Mouse (Mus musculus): ENCODE data around the gene Gpx3. TPM values are rescaled to one million over a fixed set of nuclear protein-coding genes. Genes with fewer than 3 reads are reported as not detected.
A peak's percentile ranks its signal among the peaks of the same experiment; 100 is the strongest.

Gene Gpx3
- polyA plus RNA-seq, 1 experiment from 2014 or later, result 6,664 TPM

DNA sequence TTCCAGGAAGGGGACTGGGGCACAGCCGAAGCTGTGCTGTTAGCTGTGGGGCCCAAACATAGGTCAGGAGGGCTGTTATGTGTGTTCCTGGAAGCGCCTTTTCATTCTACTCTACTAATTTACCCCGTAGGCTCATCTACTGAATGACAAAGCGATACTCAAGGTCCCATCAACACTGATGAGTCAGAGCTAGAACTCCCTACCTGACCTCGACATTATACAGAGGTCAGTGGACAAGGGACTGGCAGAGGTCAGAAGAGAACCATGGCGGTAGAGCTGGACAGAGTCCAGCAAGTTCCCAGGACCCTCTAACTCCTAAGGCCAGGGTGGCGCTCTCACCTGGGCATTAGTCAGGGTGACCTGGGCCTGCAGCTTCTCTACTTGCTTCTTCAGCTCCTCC is 15.2 kb downstream of the Gpx3 start:
- no peak for TF ChIP-seq CTCF (IDR thresholded peaks at IDR 0.05; ENCODE audit: low read depth)
- WGBS, result 87% methylated on average over 7 of the region's 7 CpGs
- peak overlapping the region; percentile 50; the same call in 1 of the 2 replicates for H3K27ac ChIP-seq (ENCODE audit: low read depth, low read length)
- H3K4me3 ChIP-seq (ENCODE audit: low read depth, low read length), result no peak overlapping the region
- H3K27me3 ChIP-seq (replicated peaks; ENCODE audit: control insufficient read depth, insufficient read depth, low read length), result no peaks in the 10 kb centered on the region
- no peak overlapping the region for H3K9ac ChIP-seq (ENCODE audit: low read depth, low read length)
- ATAC-seq, result no peak
- H3K4me2 ChIP-seq (replicated peaks; ENCODE audit: low read depth), result no peak overlapping the region
- no peaks in the 10 kb centered on the region; the same call in 1 of the 2 replicates for H3K4me1 ChIP-seq (replicated peaks; ENCODE audit: control insufficient read depth, insufficient read depth, low read length)
- peaks cover 82% of the 10 kb centered on the region for H3K36me3 ChIP-seq (ENCODE audit: control insufficient read depth, insufficient read depth)
- no peaks in the 10 kb centered on the region for H3K9me3 ChIP-seq (ENCODE audit: control insufficient read depth)

DNA sequence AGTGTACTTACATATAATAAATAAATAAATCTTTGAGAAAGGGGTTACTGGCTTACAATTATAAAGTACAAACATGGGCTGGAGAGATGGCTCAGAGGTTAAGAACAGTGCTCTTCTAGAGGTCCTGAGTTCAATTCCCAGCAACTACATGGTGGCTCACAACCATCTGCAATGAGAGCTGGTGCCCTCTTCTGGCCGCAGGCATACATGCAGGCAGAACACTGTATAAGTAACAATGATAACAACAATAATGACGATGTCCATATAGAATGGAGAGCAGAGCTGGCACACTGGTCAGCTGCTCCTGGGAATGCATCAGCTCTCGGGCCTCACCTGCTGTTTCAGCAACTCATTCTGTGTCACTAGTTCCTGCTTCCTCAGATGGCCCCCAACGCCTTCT is 16.0 kb downstream of the Gpx3 start:
- H3K36me3 ChIP-seq (ENCODE audit: control insufficient read depth, insufficient read depth), result peaks cover 81% of the 10 kb centered on the region
- H3K4me3 ChIP-seq (ENCODE audit: low read depth, low read length), result no peak overlapping the region
- 89% methylated on average over 4 of the region's 4 CpGs for WGBS
- no peak overlapping the region for H3K27ac ChIP-seq (ENCODE audit: low read depth, low read length)
- H3K27me3 ChIP-seq (replicated peaks; ENCODE audit: control insufficient read depth, insufficient read depth, low read length), result no peaks in the 10 kb centered on the region
- no peak overlapping the region for H3K9ac ChIP-seq (ENCODE audit: low read depth, low read length)
- peak; percentile 66 for TF ChIP-seq CTCF (IDR thresholded peaks at IDR 0.05; ENCODE audit: low read depth)
- ATAC-seq, result no peak
- no peaks in the 10 kb centered on the region for H3K9me3 ChIP-seq (ENCODE audit: control insufficient read depth)
- H3K4me2 ChIP-seq (replicated peaks; ENCODE audit: low read depth), result no peak overlapping the region
- H3K4me1 ChIP-seq (replicated peaks; ENCODE audit: control insufficient read depth, insufficient read depth, low read length), result no peaks in the 10 kb centered on the region; the same call in 1 of the 2 replicates

DNA sequence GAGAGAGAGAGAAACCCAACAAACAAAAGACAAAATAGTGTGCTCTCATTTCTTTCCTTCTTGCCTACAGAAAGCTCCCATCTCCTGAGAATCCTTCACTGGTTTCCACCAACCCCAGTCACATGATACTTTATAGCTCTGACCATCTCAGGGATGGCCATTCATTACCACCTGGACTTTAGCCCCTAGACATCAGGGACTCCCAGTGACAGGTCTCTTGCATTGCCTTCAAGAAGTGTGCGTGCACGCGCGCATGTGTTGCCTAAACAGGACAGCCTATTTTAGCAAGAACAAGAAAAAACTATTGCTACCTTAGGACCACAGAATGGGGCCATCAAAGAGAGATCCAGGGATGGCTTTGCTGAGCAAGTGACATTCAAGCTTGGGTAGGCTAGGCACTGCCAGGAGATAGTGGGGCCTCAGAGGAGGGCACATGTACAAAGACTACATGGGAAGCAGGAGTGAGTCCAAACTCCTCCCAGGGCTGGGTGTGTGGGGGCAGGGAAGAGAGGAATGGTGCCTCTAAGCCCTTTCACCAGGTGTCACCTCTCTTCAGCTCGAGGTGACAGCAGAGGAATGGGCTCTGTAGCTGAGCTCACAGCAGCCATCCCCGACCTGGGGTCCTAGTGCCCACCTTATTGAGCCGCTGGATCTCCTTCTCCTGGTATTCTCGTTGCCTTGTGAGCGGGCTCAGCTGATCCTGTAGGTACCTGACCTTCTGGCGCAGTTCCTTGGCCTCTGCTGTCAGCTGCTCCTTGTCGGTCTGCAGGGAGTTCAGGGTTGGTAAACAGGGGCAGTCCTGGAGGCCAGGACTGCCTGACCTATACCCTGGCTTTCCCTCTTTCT is 18.1 kb downstream of the Gpx3 start:
- Histone ChIP-seq H3K36me3 (ENCODE audit: control insufficient read depth, insufficient read depth) (peaks cover 72% of the 10 kb centered on the region), H3K9ac (ENCODE audit: low read depth, low read length) (no peak overlapping the region), H3K4me1 (replicated peaks; ENCODE audit: control insufficient read depth, insufficient read depth, low read length) (no peaks in the 10 kb centered on the region; the same call in 1 of the 2 replicates), H3K4me3 (ENCODE audit: low read depth, low read length) (no peak overlapping the region), H3K27ac (ENCODE audit: low read depth, low read length) (peak overlapping the region; percentile 87), H3K27me3 (replicated peaks; ENCODE audit: control insufficient read depth, insufficient read depth, low read length) (no peaks in the 10 kb centered on the region), H3K4me2 (replicated peaks; ENCODE audit: low read depth) (no peak overlapping the region), H3K9me3 (ENCODE audit: control insufficient read depth) (no peaks in the 10 kb centered on the region)
- no peak for TF ChIP-seq CTCF (IDR thresholded peaks at IDR 0.05; ENCODE audit: low read depth)
- 43% methylated on average over 11 of the region's 11 CpGs for WGBS
- ATAC-seq, result peak; percentile 90

DNA sequence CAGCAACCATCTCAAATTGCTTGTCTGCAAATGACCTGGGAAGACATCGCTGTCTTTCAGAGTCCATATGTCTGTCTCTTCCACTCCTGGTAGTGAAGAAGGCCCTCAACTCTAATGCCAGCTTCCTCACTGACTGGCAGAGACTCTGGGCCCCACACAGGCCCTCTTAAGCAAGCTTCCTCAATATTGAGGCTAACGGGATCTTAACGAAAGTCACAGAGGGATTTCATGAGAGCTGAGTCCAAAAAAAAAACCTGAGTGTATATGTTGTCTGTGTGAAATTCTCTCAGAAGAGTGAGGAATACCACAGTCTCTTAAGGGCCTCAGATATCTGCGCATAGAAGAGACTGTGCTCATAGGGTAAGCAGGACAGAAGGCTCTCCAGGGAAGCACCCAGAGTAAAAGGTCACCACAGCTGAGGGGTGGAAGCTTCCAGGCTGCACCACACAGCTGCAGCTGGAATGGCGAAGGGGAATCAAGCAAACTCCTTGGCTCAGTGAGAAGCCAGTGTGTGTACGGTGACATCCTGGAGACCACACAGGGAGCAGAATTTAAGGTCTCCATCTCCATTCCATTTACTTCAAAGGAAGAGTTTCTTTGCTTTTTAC is 18.8 kb downstream of the Gpx3 start:
- H3K4me1 ChIP-seq (replicated peaks; ENCODE audit: control insufficient read depth, insufficient read depth, low read length), result no peaks in the 10 kb centered on the region; the same call in 1 of the 2 replicates
- H3K4me3 ChIP-seq (ENCODE audit: low read depth, low read length), result no peak overlapping the region
- no peak for ATAC-seq
- 60% methylated on average over 6 of the region's 6 CpGs for WGBS
- peak overlapping the region; percentile 87 for H3K27ac ChIP-seq (ENCODE audit: low read depth, low read length)
- H3K9ac ChIP-seq (ENCODE audit: low read depth, low read length), result no peak overlapping the region
- TF ChIP-seq CTCF (IDR thresholded peaks at IDR 0.05; ENCODE audit: low read depth), result no peak
- H3K9me3 ChIP-seq (ENCODE audit: control insufficient read depth), result no peaks in the 10 kb centered on the region
- no peak overlapping the region for H3K4me2 ChIP-seq (replicated peaks; ENCODE audit: low read depth)
- H3K36me3 ChIP-seq (ENCODE audit: control insufficient read depth, insufficient read depth), result peaks cover 73% of the 10 kb centered on the region
- H3K27me3 ChIP-seq (replicated peaks; ENCODE audit: control insufficient read depth, insufficient read depth, low read length), result no peaks in the 10 kb centered on the region

DNA sequence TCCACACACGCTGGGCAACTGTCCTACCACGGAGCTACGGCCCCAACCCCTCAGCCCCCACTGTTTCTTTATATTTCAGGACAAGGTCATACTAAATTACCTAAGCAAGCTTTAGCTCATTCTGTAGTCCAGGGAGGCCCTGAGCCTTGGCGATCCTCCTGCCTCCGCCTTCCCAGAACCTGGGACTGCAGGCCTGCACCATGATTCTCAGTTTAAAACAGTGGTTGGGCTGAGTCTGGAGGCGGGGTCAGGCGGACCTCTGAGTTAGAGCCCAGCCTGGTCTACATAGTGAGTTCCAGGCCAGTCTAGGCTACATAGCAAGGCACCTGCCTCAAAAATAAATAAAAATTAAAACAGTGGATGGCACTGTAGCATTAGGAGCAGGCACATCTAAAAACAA is 19.5 kb downstream of the Gpx3 start:
- H3K4me3 ChIP-seq (ENCODE audit: low read depth, low read length), result no peak overlapping the region
- ATAC-seq, result no peak
- H3K36me3 ChIP-seq (ENCODE audit: control insufficient read depth, insufficient read depth), result peaks cover 73% of the 10 kb centered on the region
- no peak for TF ChIP-seq CTCF (IDR thresholded peaks at IDR 0.05; ENCODE audit: low read depth)
- 47% methylated on average over 7 of the region's 7 CpGs for WGBS
- no peak overlapping the region for H3K9ac ChIP-seq (ENCODE audit: low read depth, low read length)
- H3K27me3 ChIP-seq (replicated peaks; ENCODE audit: control insufficient read depth, insufficient read depth, low read length), result no peaks in the 10 kb centered on the region
- no peaks in the 10 kb centered on the region; the same call in 1 of the 2 replicates for H3K4me1 ChIP-seq (replicated peaks; ENCODE audit: control insufficient read depth, insufficient read depth, low read length)
- no peaks in the 10 kb centered on the region for H3K9me3 ChIP-seq (ENCODE audit: control insufficient read depth)
- H3K4me2 ChIP-seq (replicated peaks; ENCODE audit: low read depth), result no peak overlapping the region
- H3K27ac ChIP-seq (ENCODE audit: low read depth, low read length), result peak overlapping the region; percentile 87

DNA sequence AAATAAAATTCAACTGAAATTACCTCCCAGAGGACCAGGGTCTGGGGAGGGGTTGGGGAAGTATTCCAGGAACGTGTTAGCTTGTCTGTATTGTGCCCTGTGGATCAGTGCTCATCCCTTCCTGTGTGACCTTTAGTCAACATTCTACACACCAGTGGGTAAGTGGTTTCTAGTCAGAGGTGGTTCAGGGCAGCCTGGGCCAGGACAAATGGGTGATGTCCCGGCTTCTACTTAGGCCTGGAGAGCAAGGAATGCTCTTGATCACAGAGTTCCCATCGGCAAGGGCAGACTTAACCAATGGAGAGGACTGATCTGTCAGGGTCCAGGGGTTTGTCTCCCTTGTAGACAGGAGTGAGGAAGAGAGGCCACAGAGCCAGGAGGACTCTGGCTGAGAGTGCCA is 20.2 kb downstream of the Gpx3 start:
- Histone ChIP-seq H3K4me2 (replicated peaks; ENCODE audit: low read depth) (no peak overlapping the region), H3K4me1 (replicated peaks; ENCODE audit: control insufficient read depth, insufficient read depth, low read length) (no peaks in the 10 kb centered on the region; the same call in 1 of the 2 replicates), H3K9ac (ENCODE audit: low read depth, low read length) (no peak overlapping the region; the same call in 1 of the 2 replicates), H3K9me3 (ENCODE audit: control insufficient read depth) (no peaks in the 10 kb centered on the region), H3K36me3 (ENCODE audit: control insufficient read depth, insufficient read depth) (peaks cover 73% of the 10 kb centered on the region), H3K27ac (ENCODE audit: low read depth, low read length) (peak overlapping the region; percentile 30; the same call in 1 of the 2 replicates), H3K4me3 (ENCODE audit: low read depth, low read length) (no peak overlapping the region), H3K27me3 (replicated peaks; ENCODE audit: control insufficient read depth, insufficient read depth, low read length) (no peaks in the 10 kb centered on the region)
- 83% methylated on average over 3 of the region's 3 CpGs for WGBS
- no peak for ATAC-seq
- no peak; the same call in 1 of the 2 replicates for TF ChIP-seq CTCF (IDR thresholded peaks at IDR 0.05; ENCODE audit: low read depth)
